Mouse (Mus musculus) MEL (cell line): Measurements from ENCODE around the gene Ank2. TPM values are rescaled to one million over a fixed set of nuclear protein-coding genes. Genes with fewer than 3 reads are reported as not detected.

Experiments
- DNase-seq: peaks from one replicate; pipeline ENCODE4 v3.0.0; 2011; ENCODE audit warnings: low read depth, low spot score
- H3K27ac ChIP-seq: 2 replicates; pipeline ENCODE4 v1.5.1; 2012; ENCODE audit warnings: low read depth, mild to moderate bottlenecking, control low read depth, low read length, moderate library complexity; ENCODE audit not compliant: control insufficient read depth
- H3K27me3 ChIP-seq, 2 experiments: fragments of 150-350 bp in 1 of 2; sonication (generic) in 1 of 2; 2 replicates each; pipeline ENCODE4 v1.6.1; 2012; ENCODE audit warnings: low read length in 2 of 2, mild to moderate bottlenecking in 2 of 2, improper control_type of control experiment in 1 of 2, moderate library complexity in 1 of 2; ENCODE audit not compliant: insufficient read depth in 2 of 2, control insufficient read depth in 1 of 2
- H3K36me3 ChIP-seq, 2 experiments: 2 replicates each; pipeline ENCODE4 v1.6.1; 2012 to 2014; ENCODE audit warnings: low read length in 2 of 2, improper control_type of control experiment in 1 of 2, inconsistent platforms in 1 of 2, mild to moderate bottlenecking in 1 of 2; ENCODE audit not compliant: insufficient read depth in 2 of 2, control insufficient read depth in 1 of 2
- H3K4me1 ChIP-seq, 2 experiments: fragments of 150-350 bp in 1 of 2; sonication (generic) in 1 of 2; 2 replicates each; pipeline ENCODE4 v1.6.1; 2012; ENCODE audit warnings: low read length in 2 of 2, improper control_type of control experiment in 1 of 2, mild to moderate bottlenecking in 1 of 2; ENCODE audit not compliant: insufficient read depth in 2 of 2, control insufficient read depth in 1 of 2
- H3K4me3 ChIP-seq, 2 experiments: fragments of 150-350 bp in 1 of 2; sonication (generic) in 1 of 2; 2 replicates each; pipeline ENCODE4 v1.5.1; 2012; ENCODE audit warnings: low read depth in 2 of 2, low read length in 2 of 2, mild to moderate bottlenecking in 2 of 2, moderate library complexity in 2 of 2, control low read depth in 1 of 2, improper control_type of control experiment in 1 of 2; ENCODE audit not compliant: control insufficient read depth in 1 of 2, insufficient read depth in 1 of 2
- H3K79me2 ChIP-seq: 2 replicates; pipeline ENCODE4 v1.6.1; 2012; ENCODE audit warnings: mild to moderate bottlenecking, low read length, moderate library complexity; ENCODE audit not compliant: control insufficient read depth, poor library complexity, insufficient read depth
- H3K9ac ChIP-seq: 2 replicates; pipeline ENCODE4 v1.6.1; 2012; ENCODE audit warnings: low read depth, mild to moderate bottlenecking, control low read depth, low read length, moderate library complexity; ENCODE audit not compliant: control insufficient read depth, poor library complexity, severe bottlenecking
- H3K9me3 ChIP-seq: fragments of 150-350 bp; sonication (generic); replicated peaks from 2 replicates; pipeline ENCODE4 v1.6.1; 2012; ENCODE audit warnings: mild to moderate bottlenecking, low read length, improper control_type of control experiment, moderate library complexity; ENCODE audit not compliant: insufficient read depth
- BHLHE40 ChIP-seq: IDR thresholded peaks from 2 replicates; pipeline ENCODE4 v1.6.1; 2012; ENCODE audit warnings: low read depth, mild to moderate bottlenecking, inconsistent platforms, low read length, improper control_type of control experiment, borderline replicate concordance
- CHD2 ChIP-seq: IDR thresholded peaks from 2 replicates; pipeline ENCODE4 v1.6.1; 2011; ENCODE audit warnings: low read length, improper control_type of control experiment
- CTCF ChIP-seq, 3 experiments: IDR thresholded peaks in 2 of 3; conservative IDR thresholded peaks in 1 of 3; 2 replicates each; pipeline ENCODE4 v1.5.1; 2011 to 2012; ENCODE audit warnings: low read length in 3 of 3, low read depth in 2 of 3, mild to moderate bottlenecking in 2 of 3, improper control_type of control experiment in 1 of 3, inconsistent platforms in 1 of 3, mixed read lengths in 1 of 3, moderate library complexity in 1 of 3; ENCODE audit not compliant: control insufficient read depth in 1 of 3, insufficient read depth in 1 of 3, poor library complexity in 1 of 3, severe bottlenecking in 1 of 3
- E2F4 ChIP-seq: IDR thresholded peaks from 2 replicates; pipeline ENCODE4 v1.6.1; 2011; ENCODE audit warnings: low read depth, low read length, improper control_type of control experiment, borderline replicate concordance
- EP300 ChIP-seq, 2 experiments: IDR thresholded peaks; 2 replicates each; pipeline ENCODE4 v1.6.1; 2011; ENCODE audit warnings: improper control_type of control experiment in 2 of 2, low read length in 2 of 2, low read depth in 1 of 2, mild to moderate bottlenecking in 1 of 2
- GABPA ChIP-seq: IDR thresholded peaks from 2 replicates; pipeline ENCODE4 v1.6.1; 2012; ENCODE audit warnings: low read depth, mild to moderate bottlenecking, inconsistent platforms, low read length, improper control_type of control experiment, moderate library complexity
- GATA1 ChIP-seq: IDR thresholded peaks from 2 replicates; pipeline ENCODE4 v1.6.1; 2011; ENCODE audit warnings: low read depth, low read length, improper control_type of control experiment
- JUND ChIP-seq: IDR thresholded peaks from 2 replicates; pipeline ENCODE4 v1.6.1; 2011; ENCODE audit warnings: low read depth, mild to moderate bottlenecking, improper control_type of control experiment, low read length
- MAX ChIP-seq: IDR thresholded peaks from 2 replicates; pipeline ENCODE4 v1.6.1; 2011; ENCODE audit warnings: low read length, improper control_type of control experiment
- MEF2A ChIP-seq: IDR thresholded peaks from 2 replicates; pipeline ENCODE4 v1.6.1; 2014; ENCODE audit warnings: low read depth, mild to moderate bottlenecking, inconsistent platforms, low read length, improper control_type of control experiment; ENCODE audit not compliant: poor library complexity, insufficient replicate concordance, severe bottlenecking; ENCODE audit errors: extremely low read depth
- MXI1 ChIP-seq: IDR thresholded peaks from 2 replicates; pipeline ENCODE4 v1.6.1; 2011; ENCODE audit warnings: mild to moderate bottlenecking, low read depth, low read length, improper control_type of control experiment
- MYB ChIP-seq: IDR thresholded peaks from 2 replicates; pipeline ENCODE4 v1.6.1; 2011; ENCODE audit warnings: mild to moderate bottlenecking, low read depth, low read length, improper control_type of control experiment
- NELFE ChIP-seq: IDR thresholded peaks from 2 replicates; pipeline ENCODE4 v1.6.1; 2011; ENCODE audit warnings: low read depth, low read length, improper control_type of control experiment
- NRF1 ChIP-seq: IDR thresholded peaks from 2 replicates; pipeline ENCODE4 v1.6.1; 2014; ENCODE audit warnings: low read depth, mild to moderate bottlenecking, inconsistent platforms, low read length, improper control_type of control experiment, moderate library complexity; ENCODE audit not compliant: poor library complexity, insufficient read depth, severe bottlenecking
- POLR2AphosphoS2 ChIP-seq: IDR thresholded peaks from 2 replicates; pipeline ENCODE4 v1.6.1; 2011; ENCODE audit warnings: low read length, improper control_type of control experiment
- RAD21 ChIP-seq: IDR thresholded peaks from 2 replicates; pipeline ENCODE4 v1.6.1; 2011; ENCODE audit warnings: mild to moderate bottlenecking, low read depth, low read length, improper control_type of control experiment
- RCOR1 ChIP-seq: IDR thresholded peaks from 2 replicates; pipeline ENCODE4 v1.6.1; 2012; ENCODE audit warnings: low read depth, mild to moderate bottlenecking, inconsistent platforms, low read length, improper control_type of control experiment
- SMC3 ChIP-seq: IDR thresholded peaks from 2 replicates; pipeline ENCODE4 v1.6.1; 2011; ENCODE audit warnings: low read depth, low read length, improper control_type of control experiment
- TAL1 ChIP-seq: IDR thresholded peaks from 2 replicates; pipeline ENCODE4 v1.6.1; 2012; ENCODE audit warnings: mild to moderate bottlenecking, inconsistent platforms, low read length, moderate library complexity, mixed read lengths
- UBTF ChIP-seq: IDR thresholded peaks from 2 replicates; pipeline ENCODE4 v1.6.1; 2012; ENCODE audit warnings: low read depth, mild to moderate bottlenecking, inconsistent platforms, low read length, improper control_type of control experiment, moderate library complexity, borderline replicate concordance; ENCODE audit not compliant: insufficient read depth
- USF1 ChIP-seq: IDR thresholded peaks from 2 replicates; pipeline ENCODE4 v1.6.1; 2014; ENCODE audit warnings: low read depth, mild to moderate bottlenecking, inconsistent platforms, low read length, improper control_type of control experiment, moderate library complexity
- ZMIZ1 ChIP-seq: IDR thresholded peaks from 2 replicates; pipeline ENCODE4 v1.6.1; 2012; ENCODE audit warnings: low read depth, mild to moderate bottlenecking, inconsistent platforms, low read length, improper control_type of control experiment, moderate library complexity
- polyA plus RNA-seq, 2 experiments: library from polyadenylated mRNA; stranded (reverse) in 1 of 2; unstranded in 1 of 2; fragments of >175 nt in 1 of 2; fragments of >200 nt in 1 of 2; gene quantifications; 2 replicates each; pipeline versions ENCODE4 v1.2.1 to v1.2.4; 2012; ENCODE audit warnings: low replicate concordance in 2 of 2, low read depth in 1 of 2; ENCODE audit not compliant: insufficient read length in 2 of 2, insufficient read depth in 1 of 2, missing spikeins in 1 of 2
- total RNA-seq: library from RNA; depleted of rRNA; stranded (reverse); fragments of 300-350 nt; gene quantifications from 2 replicates; pipeline ENCODE4 v1.2.3, GENCODE M21; 2012

Gene Ank2
- total and polyA plus RNA-seq, 3 experiments: 2.7 to 4.5 TPM; not detected in 1

GRCm38 (mm10) chr3:127097745-127098144 is 401.4 kb downstream of the Ank2 start:
- Histone ChIP-seq H3K9me3 (no peaks in the 10 kb centered on the region), H3K9ac (no peak overlapping the region), H3K27ac (no peak overlapping the region), H3K27me3 (no peaks in the 10 kb centered on the region), H3K4me1 (no peaks in the 10 kb centered on the region), H3K36me3 (no peaks in the 10 kb centered on the region), H3K4me3 (no peak overlapping the region), H3K79me2 (no peaks in the 10 kb centered on the region)
- DNase-seq: no peak
- TF ChIP-seq USF1: no peak
- no peak for TF ChIP-seq MAX
- no peak for TF ChIP-seq MYB
- TF ChIP-seq UBTF: no peak
- TF ChIP-seq JUND: no peak
- no peak for TF ChIP-seq RCOR1
- TF ChIP-seq NELFE: no peak
- TF ChIP-seq BHLHE40: no peak
- TF ChIP-seq SMC3: no peak
- TF ChIP-seq TAL1: no peak
- TF ChIP-seq E2F4: no peak
- TF ChIP-seq CHD2: no peak
- TF ChIP-seq EP300 (IDR thresholded peaks at IDR 0.05; ENCODE audit: low read depth in 1 of 2, low read length in 2 of 2): no peak
- no peak for TF ChIP-seq MXI1
- TF ChIP-seq NRF1: no peak
- TF ChIP-seq GATA1: no peak
- TF ChIP-seq POLR2AphosphoS2: no peak
- no peak for TF ChIP-seq CTCF (IDR thresholded peaks at IDR 0.05 in 2 of 3, conservative IDR thresholded peaks at IDR 0.05 in 1 of 3; ENCODE audit: control insufficient read depth in 1 of 3, insufficient read depth in 1 of 3, low read depth in 2 of 3, low read length in 3 of 3, poor library complexity in 1 of 3, severe bottlenecking in 1 of 3)
- TF ChIP-seq MEF2A: no peak
- TF ChIP-seq GABPA: no peak

- no peaks in the 10 kb centered on the region for H3K79me2 ChIP-seq
- no peak overlapping the region for H3K27ac ChIP-seq
- H3K4me1 ChIP-seq: no peaks in the 10 kb centered on the region
- no peak for DNase-seq
- H3K4me3 ChIP-seq: no peak overlapping the region
- no peaks in the 10 kb centered on the region for H3K36me3 ChIP-seq
- TF ChIP-seq CHD2: no peak
- no peak for TF ChIP-seq RAD21
- no peak for TF ChIP-seq ZMIZ1
- H3K27me3 ChIP-seq: no peaks in the 10 kb centered on the region
- H3K9ac ChIP-seq: no peak overlapping the region
- H3K9me3 ChIP-seq: no peaks in the 10 kb centered on the region
Observed at GRCm38 (mm10) chr3:127097106-127097505, 402.0 kb downstream of the Ank2 start.
